Mouse (Mus musculus) cortical plate, adult 2 months (tissue): ENCODE data around the gene Sel1l.

Experiments used
- CTCF ChIP-seq: fragments of 200-500 bp; IDR thresholded peaks from 2 replicates; pipeline ENCODE4 v1.5.1; 2011; ENCODE audit warnings: mild to moderate bottlenecking, control low read depth, low read length; ENCODE audit not compliant: insufficient read depth; ENCODE audit errors: extremely low read depth
- POLR2A ChIP-seq: fragments of 200-500 bp; IDR thresholded peaks from 2 replicates; pipeline ENCODE4 v1.6.1; 2011; ENCODE audit warnings: mild to moderate bottlenecking, low read length, control low read depth; ENCODE audit not compliant: insufficient read depth; ENCODE audit errors: extremely low read depth

DNA sequence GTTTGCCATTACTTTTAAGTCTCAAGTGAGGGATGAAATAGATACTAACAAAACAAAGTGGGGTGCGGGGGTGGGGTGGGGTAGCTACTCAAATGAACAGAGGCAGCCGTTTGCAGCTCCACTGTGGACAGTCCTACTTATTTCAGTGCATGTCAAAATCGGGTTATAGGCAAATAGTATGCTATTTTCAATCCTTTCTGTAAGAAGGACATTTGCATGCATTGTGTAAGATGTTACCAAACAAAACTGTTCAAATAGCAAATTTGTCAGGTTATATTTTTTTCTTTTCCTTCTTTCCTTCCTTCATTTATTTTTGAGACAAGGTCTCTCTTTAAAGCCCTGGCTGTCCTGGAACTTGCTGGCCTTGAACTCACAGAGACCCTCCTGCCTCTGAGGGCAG is 44.7 kb downstream of the Sel1l start:
- no peak for TF ChIP-seq CTCF
- no peak for TF ChIP-seq POLR2A
